Mouse (Mus musculus) olfactory bulb, adult 2 months (tissue): ENCODE measurements around the gene Gm28038.

Source experiments
- CTCF ChIP-seq: fragments of 200-500 bp; IDR thresholded peaks from 2 replicates; pipeline ENCODE4 v1.5.1; 2012; ENCODE audit warnings: low read depth, mild to moderate bottlenecking, low read length, moderate library complexity; ENCODE audit not compliant: insufficient read depth
- POLR2A ChIP-seq: fragments of 200-500 bp; IDR thresholded peaks from 2 replicates; pipeline ENCODE4 v1.6.1; 2012; ENCODE audit warnings: mild to moderate bottlenecking, low read depth, low read length, moderate library complexity; ENCODE audit not compliant: insufficient read depth

DNA sequence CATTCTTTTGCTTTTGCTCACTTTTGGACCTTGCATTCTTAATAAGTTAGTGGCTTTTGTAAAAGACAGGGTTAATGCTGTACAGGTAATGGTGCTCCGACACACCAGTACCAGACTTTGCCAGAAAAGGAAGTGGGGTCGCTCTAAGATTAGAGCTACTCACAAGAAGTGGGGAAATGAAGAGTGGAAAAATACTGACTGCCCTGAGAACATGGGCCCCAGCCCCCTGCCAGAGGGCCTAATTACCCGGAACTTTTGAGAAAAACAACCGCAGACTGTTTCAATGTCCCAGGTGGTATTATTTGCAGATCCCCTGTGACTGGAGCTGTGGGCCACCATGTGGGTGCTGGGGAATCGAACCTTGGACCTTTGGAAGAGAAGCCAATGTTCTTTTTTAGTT lies 45.2 kb upstream of the Gm28038 start:
- TF ChIP-seq CTCF (no peak), POLR2A (no peak)
